Mouse (Mus musculus) yolk sac, embryonic 10.5 days (tissue): Measurements from ENCODE around the gene Atp6ap1l.
"Not testable (repeated sequence)": the region's sequence is repeated elsewhere in the genome, so short reads cannot be mapped to it uniquely, and the experiment has no call there.

ENCODE experiments used
- DNase-seq: peaks from one replicate; pipeline ENCODE4 v3.0.0-alpha.2; 2017; ENCODE audit warnings: low spot score

Atp6ap1l gene

DNA sequence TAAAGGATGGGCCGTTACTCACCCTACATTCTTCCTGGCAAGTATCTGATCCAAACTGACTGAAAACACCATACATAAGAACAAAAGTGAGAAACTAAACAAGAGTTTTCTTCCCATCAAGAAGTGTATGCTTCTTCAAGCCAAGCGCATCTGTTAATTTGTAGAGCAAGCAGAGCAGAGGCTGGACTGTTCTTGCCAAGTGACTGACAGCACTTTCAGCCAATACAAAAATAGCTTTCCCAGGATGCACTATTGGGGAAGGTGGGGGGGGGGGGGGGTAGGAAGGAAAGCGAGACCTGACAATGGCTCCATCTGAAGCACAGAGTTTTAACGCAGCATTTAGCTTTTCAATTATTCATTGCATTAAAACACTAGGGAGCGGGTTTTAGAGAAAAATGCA, at the start of gene Atp6ap1l:
TSS of gene Atp6ap1l (minus strand) at position 180 of the 400 bp plus-strand sequence.
- DNase-seq, result no peak

DNA sequence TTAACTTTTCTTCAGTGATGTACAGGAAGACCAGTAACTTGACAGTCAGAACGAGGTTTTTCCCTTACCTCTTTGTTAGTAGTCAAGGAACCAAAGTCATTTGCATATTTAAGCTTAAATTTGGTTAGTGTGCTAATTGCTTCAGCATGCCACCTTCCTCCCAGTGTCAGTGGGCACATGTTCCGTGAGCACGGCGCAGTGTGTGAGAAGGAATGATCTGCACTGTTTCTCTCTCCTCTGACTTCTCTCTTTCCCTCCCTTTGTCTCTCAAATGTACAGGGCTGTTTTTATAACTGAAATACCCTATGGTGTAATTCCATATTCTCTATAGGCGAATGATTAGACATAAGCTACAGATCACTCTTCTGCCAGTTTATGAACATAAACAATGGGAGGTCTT, 34.4 kb upstream of the Atp6ap1l start:
- DNase-seq, result no peak

DNA sequence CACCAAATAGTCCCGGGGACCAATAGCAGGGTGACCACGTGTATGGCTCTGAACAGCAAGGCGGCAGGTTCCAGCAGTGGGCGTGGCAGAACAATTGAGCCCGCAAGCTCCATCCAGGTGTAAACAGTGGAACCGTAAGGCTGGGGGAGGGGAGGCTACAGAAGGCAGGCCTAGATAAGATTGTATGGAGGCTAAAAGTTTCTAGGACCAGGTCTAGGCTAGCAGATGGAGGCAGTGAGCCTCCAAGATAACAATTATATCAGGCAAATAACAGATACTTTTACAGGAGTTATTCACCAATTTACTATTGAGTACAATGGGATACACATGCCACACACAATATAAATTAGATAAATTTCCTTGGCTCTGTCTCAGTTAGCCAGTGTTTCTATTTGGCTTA, 34.0 kb upstream of the Atp6ap1l start:
- no peak for DNase-seq

DNA sequence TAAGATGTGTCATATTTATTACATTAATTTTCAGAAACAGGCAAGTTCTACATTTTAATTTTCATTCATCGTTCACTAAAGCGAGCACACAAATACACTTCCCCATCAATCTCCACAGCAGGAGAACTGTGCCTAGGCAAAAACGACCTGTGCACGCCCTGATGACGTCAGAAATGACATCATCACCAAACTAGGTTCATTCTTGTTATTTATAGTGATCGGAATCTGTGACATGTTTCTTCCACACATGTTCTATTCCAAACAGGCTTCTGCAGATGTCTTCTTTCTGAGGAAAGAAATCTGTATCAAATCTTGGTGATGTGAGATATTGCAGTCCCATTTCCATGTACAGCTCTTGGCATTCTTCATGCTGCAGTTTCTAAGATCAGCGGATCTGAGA, 30.7 kb upstream of the Atp6ap1l start:
- no peak for DNase-seq

DNA sequence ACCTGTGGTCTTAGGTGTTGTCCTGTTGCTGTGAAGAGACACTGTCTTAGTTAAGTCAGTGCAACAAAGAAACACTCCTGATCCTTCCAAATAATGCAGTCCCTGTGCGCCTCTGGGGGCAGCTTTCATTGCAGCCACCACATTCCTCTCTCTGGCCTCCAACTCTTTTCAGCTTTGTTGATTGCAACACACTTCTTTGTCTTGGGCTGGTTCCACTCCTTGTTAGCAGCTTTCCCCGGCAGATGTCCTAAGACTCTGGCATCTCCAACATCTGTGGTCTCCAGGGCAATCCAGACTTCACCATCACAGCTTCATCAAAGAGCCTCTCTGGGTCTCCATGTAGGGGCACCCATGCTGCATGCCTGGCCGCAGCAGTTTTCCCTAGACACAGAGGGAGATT, 28.1 kb upstream of the Atp6ap1l start:
- DNase-seq, result no peak

DNA sequence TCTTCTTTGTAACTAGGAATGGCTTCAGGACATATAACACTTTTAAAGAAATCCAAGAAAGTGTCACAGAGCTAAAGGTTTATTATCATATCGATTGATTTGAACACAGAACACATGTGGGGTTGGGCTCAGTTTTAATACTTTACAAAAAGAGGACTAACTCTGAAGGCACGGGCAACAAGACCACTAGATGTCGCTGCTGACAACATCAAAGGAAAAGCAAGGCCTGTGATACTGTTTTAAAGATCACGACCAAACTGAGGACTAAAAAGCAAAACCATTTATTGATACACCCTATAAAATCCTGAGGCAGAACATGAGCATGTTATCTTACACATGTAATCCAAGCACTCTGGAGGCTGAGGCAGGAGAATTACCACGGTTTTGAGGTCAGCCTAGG, 24.7 kb upstream of the Atp6ap1l start:
- DNase-seq, result peak; percentile 41

DNA sequence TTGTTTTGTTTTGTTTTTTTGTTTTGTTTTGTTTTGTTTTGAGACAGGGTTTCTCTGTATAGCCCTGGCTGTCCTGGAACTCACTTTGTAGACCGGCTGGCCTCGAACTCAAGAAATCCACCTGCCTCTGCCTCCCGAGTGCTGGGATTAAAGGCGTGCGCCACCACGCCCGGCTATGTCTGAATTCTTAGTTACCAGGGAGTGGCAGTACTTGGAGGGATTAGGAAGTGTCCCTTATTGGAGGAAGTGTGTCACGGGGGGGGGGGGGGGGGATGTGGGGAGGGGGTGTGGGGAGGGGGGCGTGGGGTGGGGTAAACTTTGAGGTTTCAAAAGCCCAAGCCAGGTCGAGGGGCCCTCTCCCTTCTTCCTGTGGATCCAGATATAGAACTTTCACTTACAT, 23.1 kb upstream of the Atp6ap1l start:
- DNase-seq, result not testable (repeated sequence)

DNA sequence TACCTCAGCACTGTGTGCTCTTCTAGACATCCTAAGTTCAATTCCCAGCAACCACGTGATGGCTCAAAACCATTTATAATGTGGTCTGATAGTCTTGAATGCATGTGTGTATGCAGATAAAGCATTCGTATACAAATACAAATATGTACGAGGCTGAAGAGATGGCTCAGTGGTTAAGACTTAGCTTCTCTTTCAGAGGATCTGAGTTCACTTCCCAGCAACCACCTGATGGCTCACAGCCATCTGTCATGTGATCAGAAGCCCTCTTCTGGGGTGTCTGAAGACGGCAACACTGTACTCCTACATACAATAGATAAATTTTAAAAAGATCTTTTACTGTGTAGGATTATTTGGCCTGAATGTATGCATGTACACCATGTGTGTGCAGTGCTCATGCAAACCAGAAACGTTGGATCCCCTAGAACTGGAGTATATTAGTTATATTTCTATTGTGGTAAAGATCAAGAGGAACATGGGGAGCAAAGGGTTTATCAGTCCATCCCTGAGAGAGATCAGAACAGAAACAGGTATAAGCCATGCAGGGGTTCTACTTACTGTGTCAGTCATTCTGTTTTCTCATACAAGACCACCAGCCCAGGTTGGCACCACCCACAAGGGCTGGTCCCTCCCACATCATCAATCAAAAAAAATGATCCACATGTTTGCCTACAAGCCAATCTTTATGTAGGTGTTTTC, 21.9 kb upstream of the Atp6ap1l start:
- no peak for DNase-seq

DNA sequence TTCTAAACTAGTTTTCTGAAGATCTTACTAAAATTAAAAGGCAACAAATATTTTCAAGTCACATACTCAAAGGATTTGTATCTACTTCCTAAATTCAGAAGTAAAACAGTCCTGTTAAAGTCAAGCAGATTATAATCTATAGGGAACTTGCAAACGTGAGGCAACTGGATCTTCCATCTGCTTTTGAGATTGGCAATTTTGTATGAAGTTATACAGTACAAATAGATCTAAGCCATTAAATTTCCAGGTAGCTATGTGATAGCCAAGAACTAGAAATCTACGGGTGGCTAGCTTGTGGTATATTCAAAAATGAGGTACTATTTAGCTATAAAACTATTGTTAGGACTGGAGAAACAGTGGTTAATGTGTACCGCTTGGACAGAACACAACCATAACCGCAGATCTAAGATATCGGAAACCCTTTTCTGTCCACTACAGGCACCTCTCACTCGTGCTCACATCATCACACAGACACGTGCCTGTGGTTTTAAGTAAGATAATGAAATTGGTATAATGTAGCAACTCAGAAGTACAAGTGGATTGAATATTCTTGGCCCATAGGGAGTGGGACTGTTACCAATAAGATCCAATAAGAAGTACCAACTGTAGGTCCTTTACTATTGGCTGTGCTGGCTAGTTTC, 21.1 kb upstream of the Atp6ap1l start:
- no peak for DNase-seq

DNA sequence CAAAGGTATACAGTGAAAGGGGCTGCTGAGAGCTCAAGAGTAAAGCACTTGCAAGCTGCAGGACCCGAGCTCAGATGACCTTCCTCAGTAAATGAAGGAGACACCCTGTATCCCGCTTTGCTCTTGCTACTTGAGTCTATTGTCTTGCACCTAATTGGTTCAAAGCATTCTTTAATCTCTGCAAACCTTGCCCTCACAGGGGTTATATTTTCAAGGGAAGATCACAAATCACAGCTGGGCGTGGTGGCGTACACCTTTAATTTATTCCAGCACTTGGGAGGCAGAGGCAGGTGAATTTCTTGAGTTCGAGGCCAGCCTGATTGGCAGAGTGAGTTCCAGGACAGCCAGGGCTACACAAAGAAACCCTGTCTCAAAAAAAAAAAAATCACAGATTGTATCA, 20.0 kb upstream of the Atp6ap1l start:
- no peak for DNase-seq

DNA sequence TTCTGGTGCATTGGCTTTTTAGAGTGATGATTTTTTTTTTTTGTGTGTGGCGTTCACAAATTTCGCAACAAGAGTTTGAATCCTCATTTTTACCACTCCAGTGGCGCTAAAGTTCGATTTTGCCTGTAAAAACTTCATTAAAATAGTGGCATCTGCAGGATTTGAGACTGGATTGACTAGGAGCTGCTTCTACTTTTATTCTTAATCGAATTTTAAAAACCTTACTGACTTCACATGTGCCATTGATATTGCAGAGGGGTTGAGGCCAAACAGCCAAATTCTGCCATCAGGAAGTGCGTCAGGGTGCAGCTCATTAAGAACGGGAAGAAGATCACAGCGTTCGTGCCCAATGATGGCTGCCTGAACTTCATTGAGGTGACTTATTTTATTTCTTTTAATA, 18.9 kb upstream of the Atp6ap1l start:
- no peak for DNase-seq

DNA sequence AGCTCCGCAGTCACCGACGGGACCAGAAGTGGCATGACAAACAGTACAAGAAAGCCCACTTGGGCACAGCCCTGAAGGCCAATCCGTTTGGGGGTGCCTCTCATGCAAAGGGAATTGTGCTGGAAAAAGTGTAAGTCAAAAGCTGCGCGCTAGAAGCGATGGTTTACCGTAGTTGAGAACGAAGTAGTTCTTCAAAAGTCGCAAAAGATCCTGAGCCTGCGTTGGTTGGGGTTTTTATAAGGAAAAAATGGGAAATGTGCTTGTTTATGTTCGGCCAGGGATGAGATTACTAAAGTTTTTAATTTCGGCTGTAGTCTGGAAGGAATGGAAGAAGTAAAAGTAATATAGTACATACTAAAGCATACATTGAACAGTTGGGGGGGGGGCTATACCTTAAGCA, 18.5 kb upstream of the Atp6ap1l start:
- not testable (repeated sequence) for DNase-seq

DNA sequence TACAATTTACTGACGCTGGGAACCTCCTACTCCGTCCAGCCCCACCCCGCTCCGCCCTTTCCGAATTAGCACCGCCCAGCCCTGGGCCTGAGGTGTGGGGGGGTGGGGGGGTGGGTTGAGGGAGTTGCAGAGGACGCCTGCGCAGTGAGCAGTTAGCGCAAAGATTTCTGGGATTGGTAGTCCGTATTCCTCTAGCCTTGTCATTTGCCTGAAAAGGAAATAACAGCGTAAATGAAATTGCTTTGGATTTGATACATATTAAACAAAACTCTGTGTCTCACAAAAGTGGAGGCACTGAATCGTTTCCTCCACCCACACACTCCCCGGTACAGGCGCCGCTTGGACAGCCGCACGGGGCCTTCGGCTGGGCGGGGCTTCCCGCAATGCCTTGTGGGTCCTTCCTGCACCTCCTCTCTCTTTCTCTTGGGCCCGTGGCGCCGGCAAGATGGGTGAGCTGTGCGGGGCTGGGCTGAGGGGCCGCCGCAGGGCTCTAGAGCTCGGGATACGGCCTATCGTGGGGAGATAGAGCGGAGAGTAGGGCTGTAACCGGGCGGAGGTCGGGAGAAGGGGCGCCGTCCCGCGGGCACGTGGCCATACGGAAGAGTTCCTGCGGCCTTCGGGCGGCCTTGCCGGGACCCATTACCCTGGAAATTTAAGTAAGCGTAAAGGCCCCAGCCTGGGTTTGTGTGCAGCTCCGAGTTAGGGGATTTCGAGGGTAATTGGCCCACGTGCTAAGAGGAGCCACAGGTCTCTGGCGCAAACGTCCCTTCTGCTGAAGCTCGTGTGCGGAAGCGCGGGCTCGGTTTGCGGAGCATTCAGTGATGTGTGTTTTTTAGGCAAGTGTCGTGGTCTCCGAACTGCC, 17.8 kb upstream of the Atp6ap1l start, which contains the start of gene Rps23:
TSS of gene Rps23 (plus strand) at position 208 of the 862 bp plus-strand sequence.
- peak; percentile 93 for DNase-seq

DNA sequence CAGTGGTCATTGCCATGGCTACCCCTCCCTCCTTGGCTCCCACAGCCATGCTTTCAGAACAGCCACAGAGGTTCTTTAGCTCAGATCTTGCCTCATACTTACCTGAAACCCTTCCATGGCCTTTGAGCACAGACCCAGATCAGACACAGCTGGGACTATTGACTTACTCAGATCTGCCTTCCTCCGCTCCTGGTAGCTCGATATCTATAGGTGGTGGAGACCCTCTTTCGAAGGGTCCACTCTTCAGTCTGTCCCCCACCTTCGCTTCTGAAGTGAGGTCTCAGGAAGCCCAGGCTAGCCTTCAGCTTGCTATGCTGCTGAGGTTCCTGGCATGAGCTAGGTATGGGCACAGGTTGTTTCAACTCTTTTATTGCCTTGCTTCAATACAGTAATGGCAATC, 9.6 kb upstream of the Atp6ap1l start:
- no peak for DNase-seq

DNA sequence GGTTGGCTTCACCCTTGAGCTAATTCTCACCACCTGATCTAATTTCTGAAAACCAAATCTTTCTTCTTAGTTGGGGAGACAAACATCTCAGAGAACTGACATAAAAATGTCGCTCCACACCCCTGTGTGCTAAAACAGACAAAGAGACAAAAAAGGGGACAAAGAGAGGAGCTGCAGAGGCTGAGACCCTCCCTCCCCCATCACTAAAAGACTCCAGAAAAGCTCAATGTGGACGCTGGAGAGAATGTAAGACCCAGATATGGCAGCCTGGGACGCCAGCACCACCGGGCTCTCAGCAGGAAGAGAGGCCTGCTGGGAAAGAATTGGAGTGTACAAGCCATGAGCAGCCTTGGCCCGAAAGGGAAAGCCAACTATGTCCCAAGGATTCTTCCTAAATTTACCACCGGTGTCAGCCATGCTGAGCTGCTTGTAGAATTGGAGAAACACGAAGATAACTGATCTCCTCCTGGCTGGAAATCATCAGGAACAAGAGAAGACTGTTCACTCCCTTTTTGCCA, 8.6 kb upstream of the Atp6ap1l start:
- DNase-seq, result no peak

DNA sequence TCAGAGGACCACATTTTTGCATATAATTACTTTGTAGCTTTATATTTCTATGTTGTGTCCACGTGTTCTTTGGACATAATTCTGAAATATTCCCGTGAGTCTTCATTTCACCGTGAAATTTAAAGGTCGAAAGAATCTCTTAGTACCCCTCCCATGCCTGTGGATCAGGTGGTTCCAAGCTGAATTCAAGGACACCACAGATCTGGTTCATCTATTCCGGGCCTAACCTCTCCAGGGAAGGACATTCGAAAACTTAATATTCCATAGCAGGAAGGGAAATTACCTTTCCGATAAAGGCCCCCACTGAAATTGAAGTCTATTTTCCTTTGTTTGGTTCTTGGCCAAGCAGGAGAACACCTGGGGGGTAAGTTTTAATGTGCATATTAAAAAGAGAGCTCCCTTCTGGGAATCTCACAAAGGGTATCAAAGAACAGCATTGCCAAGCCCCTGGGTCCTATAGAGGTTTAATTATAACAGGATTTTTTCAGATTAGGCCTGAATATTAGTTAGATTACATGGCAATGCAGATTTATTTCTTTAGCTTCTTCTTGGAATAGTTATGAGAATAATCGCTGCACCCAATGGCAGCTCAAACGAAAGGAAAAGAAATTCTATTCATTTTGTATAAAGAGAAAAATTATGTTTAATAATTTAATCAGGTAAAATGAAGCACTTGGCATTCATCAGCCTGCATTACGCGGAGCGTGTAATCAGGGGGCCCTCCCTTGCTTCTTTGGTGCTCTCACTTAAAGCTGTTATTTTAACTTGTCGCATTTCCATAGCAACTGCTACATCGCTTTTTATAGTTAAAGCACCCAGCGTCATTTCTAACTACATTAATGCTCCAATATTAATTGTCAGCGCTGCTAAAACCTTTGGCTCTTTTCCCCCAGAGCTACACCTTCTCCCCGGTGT, 7.9 kb upstream of the Atp6ap1l start:
- DNase-seq, result no peak

DNA sequence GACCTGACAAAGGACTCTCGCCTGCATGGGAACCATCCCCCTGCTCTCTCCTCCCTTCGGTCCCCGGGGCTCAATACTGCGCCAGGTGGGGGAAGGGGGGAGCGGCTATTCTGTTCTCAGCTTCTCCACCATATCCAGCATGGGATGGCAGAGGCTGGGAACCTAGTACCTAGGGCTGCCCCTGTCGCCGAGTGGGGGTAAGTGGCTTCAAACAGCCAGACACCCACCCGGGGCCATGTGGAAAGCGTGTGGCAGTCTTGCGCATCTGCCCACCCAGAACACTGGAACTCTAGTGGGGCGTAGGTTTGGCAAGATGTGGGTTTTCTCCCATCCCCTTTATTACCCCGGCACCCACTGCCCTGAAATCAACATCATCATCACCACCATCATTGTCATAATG, 2.2 kb upstream of the Atp6ap1l start:
- no peak for DNase-seq

DNA sequence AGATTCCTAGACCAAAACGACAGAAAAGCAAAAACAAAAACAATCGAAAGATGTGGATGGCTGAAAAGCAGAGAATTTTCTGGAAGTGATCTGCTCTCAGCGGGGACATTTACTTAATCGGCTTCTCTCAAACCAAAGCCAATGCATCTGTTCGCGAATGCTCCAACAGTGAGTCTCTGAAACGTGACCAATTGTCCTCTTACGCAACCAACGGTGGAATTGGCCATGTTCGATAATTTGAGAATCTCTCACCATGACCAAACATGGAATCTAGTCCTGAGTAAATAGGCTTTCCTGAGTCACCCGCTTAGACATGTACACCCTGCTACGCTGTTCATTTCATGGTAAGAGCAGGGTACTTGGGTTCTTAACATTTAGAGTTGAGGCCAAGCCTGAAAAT, 8.3 kb downstream of the Atp6ap1l start:
- DNase-seq, result no peak

DNA sequence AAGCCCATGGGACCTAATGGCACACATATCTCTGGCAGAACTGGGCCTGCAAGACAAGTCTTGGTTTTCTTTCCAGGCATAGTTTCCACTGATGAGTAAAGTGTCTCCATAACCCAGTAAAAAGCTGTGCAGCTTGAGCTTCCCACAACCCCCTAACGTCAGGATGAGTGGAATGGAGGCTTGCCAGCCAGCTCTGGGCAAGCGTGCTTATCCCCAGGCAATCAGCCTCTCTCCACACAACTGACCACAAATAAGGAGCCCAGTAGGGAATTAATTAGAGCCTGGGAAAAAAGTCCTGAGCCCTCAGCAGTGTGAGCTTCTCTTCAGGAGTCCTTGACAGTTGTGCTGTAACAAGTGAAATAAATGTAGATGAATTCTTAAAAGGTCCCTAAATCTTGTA, 9.1 kb downstream of the Atp6ap1l start:
- DNase-seq, result no peak

DNA sequence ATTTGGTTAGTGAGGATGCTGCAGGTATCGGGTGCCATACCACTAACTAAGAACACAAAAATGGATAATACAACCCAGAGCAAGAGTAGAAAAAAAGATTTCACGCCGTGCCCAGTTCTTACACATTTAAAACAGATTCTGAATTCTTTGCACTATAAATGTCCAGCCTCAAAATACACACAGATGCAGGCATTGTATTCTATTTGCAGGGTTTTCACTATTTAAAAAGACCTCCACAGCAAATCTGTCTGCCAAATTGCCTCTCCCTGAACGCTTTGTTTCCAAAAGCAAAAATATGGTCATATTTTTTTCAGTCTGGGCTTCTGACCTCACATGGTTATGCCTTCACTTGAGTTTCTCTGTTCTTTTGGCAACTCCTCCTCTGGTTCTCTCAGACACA, 10.3 kb downstream of the Atp6ap1l start:
- no peak for DNase-seq

DNA sequence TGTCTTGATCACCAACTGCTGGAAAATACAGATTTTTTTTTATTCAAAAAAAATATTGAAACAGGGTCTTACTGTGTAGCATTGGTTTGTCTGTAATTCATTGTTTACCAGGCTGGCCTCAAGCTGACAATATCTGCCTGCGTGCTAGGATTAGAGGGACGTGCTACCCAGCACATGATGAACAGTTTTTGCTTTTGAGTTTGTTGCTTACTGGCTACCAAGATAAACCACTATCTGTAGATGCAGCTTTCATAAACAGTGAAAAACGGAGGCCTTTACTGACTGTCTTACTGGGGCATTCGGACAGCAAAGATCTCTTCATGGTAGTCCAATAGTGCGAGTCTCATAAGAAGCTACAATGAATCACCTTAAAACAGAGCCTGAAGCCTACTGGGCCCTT, 15.0 kb downstream of the Atp6ap1l start:
- DNase-seq, result no peak

DNA sequence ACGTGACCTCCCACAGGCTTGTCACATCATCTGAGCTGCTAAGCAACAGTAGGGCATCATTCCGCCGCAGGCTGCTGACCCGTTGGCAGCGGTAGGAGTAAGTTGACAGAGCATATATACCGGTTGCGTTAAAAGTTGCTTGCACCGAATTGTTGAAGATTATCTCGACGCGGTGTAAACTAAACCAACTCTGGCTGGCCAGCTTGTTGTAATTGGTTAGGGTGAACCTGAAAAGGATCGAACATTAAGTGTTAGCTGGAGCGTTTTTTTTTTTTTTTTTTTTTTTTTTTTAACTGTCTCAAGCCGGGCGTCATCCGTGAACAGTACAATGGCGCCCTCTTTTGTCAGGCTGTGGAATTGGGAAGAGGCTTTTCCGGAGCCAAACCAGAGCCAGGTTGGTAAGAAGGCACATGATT, 18.6 kb downstream of the Atp6ap1l start:
- peak; percentile 65 for DNase-seq
